Mouse (Mus musculus) spleen, adult 2 months (tissue): ENCODE measurements at regions not wholly inside any gene's neighbourhood (a gene's known extent, or its start where the extent isn't known, plus 50 kb on each side); places are given as distances from the start of the nearest gene placed in this dataset.

ENCODE experiments used
- CTCF ChIP-seq: fragments of 200-500 bp; IDR thresholded peaks from 2 replicates; pipeline ENCODE4 v1.5.1; 2011; ENCODE audit warnings: mild to moderate bottlenecking, inconsistent platforms; ENCODE audit not compliant: insufficient read depth, insufficient read length, insufficient replicate concordance; ENCODE audit errors: extremely low read depth
- POLR2A ChIP-seq: fragments of 200-500 bp; IDR thresholded peaks from 2 replicates; pipeline ENCODE4 v1.6.1; 2011; ENCODE audit warnings: low read depth, low read length, inconsistent platforms

- no peak for TF ChIP-seq CTCF
- no peak for TF ChIP-seq POLR2A
Measured at GRCm38 (mm10) chr14:114662028-114662427, 430.0 kb upstream of the Gpc5 start.
